Mouse (Mus musculus) liver, postnatal 0 days (tissue): Measurements from ENCODE around the gene Kdm5a.

Experiments used
- CTCF ChIP-seq: sonication (generic); IDR thresholded peaks from 2 replicates; pipeline ENCODE4 v1.5.1; 2016; ENCODE audit warnings: antibody characterized with exemption, low read depth
- EP300 ChIP-seq: IDR thresholded peaks from 2 replicates; pipeline ENCODE4 v1.6.1; 2016; ENCODE audit warnings: antibody characterized with exemption, low read depth, mild to moderate bottlenecking

- TF ChIP-seq CTCF, result peak; percentile 50
- TF ChIP-seq EP300, result no peak
These were observed 105.3 kb downstream of the Kdm5a start for GRCm38 (mm10) chr6:120469268-120469667.
